Mouse (Mus musculus) induced T-regulatory cell, adult 2 months (primary cell): ENCODE data around the gene Srrm1.
"Not testable (repeated sequence)": the region's sequence is repeated elsewhere in the genome, so short reads cannot be mapped to it uniquely, and the experiment has no call there.

Source experiments
- DNase-seq: peaks from one replicate; pipeline ENCODE4 v3.0.0-alpha.2; 2012; ENCODE audit warnings: low read depth

The Srrm1 gene

DNA sequence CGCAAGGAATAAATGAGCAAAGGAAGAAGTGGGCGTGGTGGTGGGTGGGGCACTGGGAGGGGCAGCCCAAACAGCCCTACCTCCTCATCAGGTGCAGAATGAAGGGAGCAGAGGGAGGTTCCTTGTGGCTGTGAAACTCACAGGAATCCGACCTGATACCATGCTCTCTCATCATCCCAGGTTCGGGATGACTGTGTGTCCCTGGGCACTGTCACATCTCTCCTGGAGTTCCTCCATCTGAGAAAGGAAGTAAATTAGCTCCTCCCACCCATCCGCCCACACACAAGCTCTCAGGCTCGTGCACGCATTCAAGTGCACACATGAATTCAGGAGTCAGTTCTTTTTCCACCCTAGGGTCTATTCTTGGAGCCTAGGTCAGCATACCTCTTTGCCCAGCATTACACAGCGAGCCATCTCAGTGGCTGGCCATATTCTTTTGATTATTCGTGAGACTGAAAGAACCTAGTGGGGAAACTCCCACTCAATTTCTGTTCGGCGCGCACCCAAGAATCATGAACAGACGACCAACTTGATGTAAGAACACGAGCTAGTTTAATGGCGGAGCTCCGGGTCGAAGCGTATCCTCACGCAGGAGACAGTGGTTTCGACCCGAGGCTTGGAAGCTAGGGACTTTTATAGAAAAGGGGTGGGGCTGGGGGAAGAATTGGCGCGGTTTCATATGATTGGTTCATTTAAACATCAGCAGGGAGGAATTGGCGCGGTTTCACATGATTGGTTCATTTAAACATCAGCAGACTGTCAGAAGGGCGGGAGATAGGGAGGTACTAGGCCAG, 52.7 kb downstream of the Srrm1 start:
- no peak for DNase-seq

DNA sequence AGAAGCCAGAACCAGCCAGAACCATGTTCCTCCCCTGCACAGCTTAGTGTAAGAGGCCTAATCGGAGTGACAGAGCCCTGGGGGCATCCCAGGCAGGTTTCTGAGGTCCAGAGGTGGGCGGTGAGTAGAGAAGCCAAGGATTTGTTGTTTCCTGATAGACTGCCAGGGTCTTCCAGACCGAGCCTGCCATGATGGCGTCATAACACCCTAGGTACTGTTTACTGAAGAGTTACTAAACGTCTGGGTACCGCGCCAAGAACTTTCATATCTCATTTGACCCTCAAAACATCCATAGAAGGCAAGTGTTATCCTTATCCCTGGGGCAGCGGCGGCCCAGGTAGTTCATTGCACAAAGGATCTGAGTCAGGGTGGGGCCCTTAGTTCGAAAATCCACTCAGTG, 54.4 kb downstream of the Srrm1 start:
- no peak for DNase-seq

DNA sequence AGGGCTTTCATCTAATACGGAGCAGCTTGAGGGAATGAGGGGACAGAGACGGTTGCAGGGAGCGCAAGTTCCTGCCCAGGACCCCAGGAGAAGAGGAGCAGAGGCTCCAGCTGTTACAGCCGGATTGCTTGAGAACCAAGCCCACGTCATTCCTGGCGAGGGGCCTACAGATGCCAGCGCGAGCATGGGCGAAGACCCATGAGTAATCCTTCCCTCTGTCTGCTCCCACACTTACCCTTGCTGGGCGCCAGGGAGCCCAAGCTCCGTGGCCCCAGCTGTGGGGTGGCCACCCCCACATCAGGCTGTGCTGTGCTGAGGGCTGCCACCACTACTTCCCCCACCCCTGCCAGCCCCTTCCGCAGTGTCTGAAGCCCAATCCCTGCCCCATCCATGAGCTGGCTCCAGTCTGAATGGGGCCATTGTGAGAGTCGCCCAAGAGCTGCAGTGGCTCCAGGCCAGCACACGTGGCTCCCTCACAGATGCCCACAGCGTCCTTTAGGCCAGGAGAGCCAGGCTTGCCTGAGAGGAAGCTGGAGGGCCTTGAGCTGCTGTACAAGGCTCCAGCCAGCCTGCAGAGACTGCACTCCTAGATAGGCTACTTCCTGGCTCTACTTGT, 55.1 kb downstream of the Srrm1 start:
- DNase-seq: no peak

DNA sequence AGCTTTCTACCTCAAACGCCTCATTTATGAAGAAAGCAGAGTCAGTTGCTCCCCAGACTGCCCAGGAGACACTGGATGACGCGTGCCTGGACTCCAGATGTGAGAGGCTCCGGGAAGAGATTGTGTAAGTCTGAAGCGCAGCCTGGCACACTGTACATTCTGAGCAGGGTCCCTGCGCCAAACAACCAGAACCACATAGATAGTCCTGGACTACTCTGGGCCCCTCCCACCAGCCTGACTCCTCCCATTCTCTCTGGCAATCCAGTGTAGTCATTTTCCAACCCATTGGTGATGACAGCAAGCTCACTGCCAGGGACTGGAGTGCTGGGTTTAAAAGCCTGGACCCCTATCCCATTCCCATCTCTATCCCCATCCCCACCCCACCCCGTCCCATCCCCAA, 56.0 kb downstream of the Srrm1 start:
- DNase-seq: no peak

DNA sequence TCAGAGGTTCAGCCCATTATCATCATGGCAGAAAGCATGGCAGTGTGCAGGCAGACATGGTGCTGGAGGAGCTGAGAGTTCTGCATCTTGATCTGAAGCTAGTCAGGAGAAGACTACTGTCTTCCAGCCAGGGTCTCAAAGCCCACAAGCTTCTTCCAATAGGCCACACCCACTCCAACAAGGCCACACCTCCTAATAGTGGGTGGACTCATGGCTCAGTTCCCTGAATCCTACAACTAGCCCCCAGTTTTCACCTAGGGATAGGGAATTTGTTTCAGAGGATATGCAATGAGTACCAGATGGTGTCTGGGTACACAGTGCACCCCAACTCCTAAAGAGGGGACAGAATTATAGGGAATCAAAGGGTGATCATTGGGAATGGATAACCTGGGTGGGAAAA, 56.6 kb downstream of the Srrm1 start:
- no peak for DNase-seq

DNA sequence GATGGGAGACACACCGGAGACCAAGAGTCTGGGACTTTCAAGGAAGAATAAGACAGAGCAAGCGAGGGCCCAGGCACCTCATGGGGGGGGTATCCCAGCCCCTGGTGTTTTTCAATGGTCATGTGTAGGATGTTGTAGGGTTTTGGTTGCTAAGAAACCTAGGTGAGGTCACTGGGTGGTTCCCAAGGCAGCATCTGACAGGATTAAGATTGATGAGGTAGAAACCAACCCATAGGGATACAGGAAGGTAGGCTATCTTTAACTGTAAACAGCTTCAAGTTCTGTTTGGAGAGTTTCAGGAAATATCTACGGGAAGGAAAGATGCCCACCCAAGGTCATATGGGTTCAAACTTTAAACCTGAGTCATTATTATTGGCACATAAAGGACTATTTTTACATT, 59.3 kb downstream of the Srrm1 start:
- peak; percentile 13 for DNase-seq

DNA sequence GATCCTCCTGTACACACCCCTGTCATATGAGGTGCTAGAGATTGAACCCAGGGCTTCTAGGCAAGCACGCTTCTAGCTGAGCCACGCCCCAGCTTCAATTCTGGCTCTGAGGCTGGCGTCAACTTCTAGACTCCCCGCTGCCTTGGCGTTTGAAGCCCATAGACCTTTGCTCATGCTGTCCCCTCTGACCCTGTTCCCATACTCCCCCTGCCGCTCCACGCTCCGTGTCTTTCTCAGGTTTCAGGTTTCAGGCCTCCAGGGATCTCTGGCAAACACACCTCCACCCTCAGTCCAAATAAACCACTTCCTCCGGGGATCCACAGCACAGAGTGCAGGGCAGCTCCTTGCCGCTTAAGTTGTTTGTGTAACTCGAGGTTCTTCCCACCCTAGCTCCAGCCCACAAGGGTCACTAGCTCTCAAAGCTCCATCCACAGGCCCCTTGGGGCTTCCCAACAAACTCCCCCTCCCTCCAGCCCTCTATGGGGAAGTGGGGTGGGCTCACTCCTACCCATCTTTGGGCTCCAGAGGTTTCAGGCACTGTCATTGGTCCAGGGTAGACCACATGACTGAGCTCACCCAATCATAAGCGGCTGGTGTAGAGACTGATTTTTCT, 60.5 kb downstream of the Srrm1 start:
- peak; percentile 73 for DNase-seq

DNA sequence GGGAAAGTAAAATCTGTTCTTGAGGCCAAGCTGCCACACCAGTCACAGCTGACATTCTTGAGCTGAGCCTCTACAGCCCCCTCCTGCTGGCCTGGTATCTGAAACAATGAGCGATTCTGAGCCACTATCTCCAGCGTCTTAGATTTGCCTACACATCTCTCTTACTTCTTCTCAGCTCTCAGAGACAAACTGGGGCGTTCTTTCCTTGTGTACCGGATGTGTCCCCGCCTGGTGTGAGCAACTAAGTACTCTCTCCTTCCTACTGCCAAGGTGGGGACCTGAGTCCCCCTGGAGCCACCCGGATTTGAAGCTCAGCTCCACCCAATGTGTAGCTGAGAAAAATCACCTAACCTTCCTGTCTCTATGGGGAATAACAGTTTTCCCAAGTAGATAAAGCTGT, 61.3 kb downstream of the Srrm1 start:
- DNase-seq: no peak

DNA sequence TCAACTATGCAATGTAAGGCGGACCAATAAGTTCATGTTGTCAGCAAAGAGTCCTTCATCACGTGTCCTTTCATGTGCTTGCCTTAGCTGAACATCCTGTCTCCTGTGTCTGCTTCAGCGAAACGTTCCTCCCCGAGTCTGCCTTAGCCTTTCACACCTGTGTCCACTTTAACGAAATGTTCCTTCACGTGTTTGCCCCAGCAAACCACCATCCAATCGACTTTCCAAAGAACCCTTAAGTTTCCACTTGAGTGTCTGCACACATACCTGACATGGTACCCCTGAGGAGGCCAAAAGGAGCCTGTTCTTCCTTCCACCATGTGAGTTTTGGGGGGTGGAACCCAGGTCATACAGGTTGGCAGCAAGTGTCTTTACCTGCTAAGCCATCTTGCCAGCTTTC, 61.9 kb downstream of the Srrm1 start:
- no peak for DNase-seq

DNA sequence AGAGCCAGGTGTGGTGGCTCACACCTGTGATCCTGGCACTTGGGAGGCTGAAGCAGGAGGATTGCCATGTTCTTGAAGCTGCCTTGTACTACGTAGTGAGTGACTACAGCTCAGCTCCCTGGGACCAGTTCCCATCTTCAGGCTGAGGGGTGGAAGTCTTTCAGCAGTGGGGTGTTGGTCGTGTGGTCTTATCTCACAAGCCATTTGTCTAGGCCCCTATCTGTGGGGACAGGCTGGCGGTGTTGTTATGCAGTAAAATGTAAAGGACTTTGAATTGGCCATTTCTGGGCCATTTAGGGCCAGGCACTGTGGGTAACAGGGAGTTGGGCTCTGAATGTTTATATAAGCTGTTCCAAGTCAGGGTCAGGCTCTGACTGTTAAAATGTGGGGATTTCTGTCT, 65.1 kb downstream of the Srrm1 start:
- no peak for DNase-seq

DNA sequence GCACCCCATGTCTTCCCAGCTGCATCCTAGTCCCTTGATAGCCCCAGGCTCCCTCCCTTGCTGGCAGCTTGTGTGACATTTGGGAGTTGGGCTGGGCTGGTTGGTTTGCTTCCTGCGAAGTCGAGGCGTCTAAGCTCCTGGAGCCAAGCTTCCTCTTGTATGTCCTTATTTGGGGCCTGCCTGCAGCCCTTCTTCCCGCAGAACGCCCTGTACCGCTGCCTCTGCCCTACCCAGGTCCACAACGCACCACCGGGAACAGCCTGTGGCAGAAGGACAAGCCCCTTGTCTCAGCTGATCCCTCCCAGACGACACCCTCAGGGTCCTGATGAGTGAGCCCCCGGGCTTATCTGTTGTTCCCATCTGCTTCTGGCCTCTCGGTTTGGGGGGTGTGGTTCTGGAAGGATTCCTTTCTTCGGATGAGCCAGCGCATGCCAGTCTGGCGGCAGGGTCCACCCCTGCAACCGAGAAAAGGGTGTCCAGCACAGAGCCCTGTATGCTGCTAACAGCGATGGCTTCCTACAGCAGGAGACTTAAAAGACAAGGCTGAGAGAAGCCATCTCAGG, 66.2 kb downstream of the Srrm1 start:
- no peak for DNase-seq

DNA sequence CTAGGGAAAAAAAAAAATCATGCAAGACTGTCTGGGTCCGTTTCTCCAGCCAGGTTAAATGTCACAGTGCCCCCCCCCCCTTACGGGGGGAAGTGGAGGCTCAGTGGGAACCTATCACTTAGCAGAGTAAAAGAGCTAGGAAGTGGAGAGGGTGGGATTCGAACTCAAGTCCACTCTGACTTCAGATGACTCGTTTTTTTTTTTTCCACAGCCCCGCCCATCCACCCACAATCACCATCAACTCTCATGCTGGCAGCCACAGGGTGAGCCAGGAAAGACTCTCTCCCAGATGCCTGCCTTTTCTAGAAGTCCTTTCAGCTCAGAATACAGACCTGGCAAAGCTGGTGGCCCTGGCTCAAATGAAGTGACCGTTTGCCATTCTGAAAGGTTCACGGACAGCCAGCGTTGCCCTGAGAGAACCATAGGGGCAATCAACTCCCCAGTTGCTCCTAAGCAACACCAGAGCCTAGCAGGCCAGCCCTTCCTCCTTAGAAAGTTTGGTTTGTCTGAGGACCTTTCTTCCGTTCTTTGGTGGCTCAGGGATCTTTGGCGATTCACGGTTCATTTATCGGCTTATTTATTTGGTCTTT, 67.0 kb downstream of the Srrm1 start:
- DNase-seq: no peak

DNA sequence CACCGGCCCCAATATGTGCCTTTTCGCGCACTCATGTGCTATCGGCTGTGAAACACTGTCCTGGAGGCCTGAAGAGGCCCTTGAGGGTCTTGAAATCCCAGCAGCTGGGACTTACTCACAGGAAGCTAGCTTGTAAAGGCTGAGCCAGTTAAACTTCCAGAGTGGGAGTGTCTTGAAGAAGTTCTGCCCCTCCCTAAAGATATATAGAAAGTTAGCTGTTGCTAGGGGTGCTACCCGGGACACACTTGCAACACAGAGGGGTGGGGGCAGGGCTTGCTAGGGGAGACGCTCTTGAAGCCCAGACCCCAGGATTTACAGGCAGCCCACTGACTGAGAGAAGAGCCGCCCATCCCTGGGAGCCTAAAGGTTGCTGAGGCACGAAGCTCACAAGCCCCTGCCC, 67.7 kb downstream of the Srrm1 start:
- no peak for DNase-seq

DNA sequence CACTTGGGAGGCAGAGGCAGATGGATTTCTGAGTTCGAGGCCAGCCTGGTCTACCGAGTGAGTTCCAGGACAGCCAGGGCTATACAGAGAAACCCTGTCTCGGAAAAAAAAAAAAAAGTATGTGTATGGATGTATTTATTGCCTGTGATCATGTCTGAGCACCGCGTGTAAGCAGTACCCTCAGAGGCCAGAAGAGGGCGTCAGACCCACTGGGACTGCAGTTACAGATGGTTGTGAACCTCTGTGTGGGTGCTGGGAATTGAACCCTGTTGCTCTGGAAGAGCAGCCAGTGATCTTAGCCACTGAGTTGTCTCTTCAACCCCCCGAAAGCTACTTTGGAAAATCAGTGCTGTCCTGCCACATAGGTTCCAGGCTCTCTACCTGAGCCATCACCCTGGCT, 69.2 kb downstream of the Srrm1 start:
- DNase-seq: no peak

DNA sequence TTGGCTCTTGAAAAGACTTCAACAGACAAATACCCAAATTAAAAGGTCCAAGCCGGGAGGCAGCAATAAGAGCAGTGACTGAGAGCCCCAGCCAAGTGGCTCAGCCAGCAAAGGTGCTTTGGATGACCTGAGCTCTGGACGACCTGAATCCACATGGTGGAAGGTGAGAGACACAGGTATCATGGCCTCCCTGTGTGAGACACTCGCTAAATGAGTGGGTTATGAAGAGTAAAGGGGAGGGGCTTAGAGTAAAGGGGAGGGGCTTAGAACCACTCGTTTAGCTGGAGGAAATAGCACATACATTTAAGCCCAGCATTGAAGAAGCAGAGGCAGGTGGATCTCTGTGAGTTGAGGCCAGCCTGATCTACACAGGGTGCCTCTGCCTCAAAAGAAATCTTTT, 69.7 kb downstream of the Srrm1 start:
- no peak for DNase-seq

DNA sequence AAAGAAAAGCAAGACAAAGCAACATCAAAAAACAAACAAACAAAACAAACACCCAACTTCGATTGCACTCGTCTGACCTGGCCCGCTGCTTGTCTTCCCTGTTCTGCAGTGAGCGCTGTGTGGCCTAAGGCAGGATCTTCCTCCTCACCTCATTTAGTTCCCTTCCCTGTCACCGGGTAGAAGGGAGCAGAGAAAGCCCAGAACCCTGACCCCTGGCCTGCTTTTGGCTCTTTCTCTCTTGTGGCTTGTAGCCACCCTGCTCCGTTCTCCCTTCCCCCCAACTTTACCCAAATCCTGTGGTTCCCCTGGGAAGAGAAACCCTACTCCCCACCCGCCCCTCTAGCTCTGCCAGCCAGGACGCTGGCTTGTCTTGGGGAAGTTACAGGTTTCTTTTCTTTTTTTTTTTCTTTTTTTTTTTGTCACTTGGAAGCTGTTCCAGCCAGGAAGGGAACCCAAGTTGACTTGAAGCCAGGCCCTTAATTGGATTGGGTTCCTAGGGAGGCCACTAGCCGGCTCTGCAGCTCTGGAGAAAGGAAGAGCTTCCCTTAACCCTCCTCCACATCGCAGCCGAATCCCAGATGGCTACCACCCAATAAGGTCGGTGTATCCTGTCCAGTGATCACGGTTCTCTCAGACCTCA, 70.3 kb downstream of the Srrm1 start:
- DNase-seq: no peak

DNA sequence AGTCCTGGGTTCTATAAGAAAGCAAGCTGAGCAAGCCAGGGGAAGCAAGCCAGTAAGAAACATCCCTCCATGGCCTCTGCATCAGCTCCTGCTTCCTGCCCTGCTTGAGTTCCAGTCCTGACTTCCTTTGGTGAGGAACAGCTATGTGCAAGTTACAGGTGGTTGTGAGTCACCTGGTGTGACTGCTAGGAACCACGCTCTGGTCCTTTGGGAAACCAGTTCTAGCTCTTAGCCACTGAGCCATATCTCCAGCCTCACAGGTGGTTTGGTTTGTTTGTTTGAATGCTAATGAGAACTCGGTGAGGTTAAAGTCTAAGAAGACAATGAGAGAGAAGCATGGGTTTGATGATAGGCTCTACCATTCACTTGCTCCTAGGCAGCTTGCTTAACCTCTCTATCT, 73.1 kb downstream of the Srrm1 start:
- DNase-seq: not testable (repeated sequence)

DNA sequence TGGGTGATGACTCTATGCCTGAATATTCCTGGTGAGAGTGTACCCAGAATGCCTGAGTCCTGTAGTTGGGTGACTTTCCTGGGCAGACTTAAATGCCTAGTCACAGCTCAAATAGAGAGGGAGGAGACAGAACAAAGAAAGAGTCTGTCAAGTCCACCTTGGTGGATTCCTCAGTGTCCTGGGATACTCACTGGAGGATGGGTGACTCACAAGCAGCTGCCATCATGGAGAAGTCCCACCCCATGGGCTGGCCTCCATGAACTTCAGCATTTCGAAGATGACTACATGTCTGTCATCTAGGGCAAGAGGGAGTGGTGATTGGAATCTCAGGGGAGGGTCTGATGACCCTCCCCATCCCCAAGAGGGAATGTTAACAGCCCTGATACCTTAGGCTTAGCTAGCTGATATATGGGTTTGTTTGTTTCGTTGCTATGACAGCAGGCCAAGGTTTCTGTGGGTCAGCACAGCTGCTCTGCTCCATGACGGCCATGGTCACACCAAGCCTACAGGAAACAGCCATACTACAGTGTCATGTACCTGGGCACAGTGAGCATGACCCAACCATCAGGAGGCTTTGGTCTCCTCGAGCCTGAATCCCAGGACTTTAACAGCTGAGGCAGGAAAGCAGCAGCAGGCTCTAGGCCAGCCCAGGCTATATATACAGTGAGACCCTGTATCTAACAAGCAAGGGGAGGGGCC, 76.3 kb downstream of the Srrm1 start:
- no peak for DNase-seq

DNA sequence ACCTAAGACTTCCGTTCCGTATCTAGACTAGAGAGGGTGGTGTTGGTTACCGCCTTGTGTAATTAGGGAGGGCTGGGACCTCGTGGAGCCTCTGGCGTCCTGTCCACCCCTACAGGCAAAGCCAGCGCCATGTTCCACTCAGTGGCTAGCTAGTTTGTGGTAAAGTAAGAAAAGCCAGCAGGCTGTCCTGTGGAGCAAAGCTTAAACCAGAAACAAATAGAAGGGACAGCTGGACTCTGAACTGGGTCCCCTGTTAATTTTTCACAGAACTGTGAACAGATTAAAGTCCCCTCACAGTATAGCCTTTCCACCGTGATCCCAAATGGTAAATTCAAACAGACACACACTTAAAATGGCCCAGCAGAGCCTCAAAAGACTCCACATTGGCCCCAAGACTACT, 78.4 kb downstream of the Srrm1 start:
- peak; percentile 11 for DNase-seq

DNA sequence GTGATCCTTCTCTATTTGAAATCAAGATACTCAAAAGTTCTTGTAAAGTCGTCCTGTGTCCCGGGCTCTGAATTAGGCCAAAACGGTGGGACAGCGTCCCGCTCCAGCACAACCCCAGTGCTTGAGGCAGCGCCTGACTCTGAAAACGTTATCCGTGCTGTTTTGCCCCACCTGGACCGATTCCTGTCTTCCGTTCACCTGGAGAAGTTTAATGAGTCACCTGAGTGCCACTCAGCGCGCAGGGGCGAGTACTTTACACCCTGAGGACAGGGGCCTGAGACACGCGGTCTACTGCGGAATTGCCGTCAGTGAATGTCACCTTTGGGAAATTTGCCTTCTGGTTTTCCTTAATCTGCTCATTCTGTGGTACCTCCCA, 79.8 kb downstream of the Srrm1 start:
- no peak for DNase-seq

DNA sequence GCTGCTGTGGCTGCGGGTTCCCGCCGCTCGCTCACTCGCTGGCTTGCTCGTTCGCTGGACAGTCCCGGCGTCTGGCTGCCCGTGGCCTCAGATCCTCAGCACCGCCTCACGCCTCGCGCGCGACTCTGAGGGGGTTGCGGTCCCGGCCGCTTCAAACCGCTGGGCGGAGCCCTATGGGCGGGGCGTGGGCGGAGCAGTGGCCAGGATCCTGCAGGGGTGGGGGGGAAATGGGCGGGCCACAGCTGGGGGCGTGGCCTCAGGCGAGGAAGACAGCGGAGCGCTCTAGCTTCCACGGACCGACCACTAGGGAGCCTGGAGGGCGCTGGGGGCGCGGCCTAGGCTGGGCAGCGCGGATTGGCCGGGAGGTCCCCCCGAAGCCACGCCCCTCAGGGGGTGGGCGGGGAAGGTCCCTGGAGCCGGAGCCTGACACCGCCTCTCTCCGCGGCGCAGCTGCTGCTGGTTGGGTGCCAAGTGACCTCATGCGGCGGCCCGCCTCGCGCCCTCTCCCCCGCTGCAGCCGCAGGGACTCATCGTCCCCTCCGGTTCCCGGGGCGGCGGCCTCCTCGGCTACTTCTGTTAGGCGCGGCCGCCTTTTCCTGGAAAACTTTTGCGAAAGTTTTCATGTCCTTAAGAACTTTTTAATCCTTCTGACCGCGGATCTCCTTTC, 80.3 kb downstream of the Srrm1 start, which contains the start of gene Clic4:
Clic4 (minus strand) TSS at position 175 of the 667 bp plus-strand sequence.
- DNase-seq: peak; percentile 99
